Mouse (Mus musculus) midbrain, postnatal 0 days (tissue): ENCODE data around the gene Dock8. TPM values are rescaled to one million over a fixed set of nuclear protein-coding genes. Genes with fewer than 3 reads are reported as not detected.
A peak's percentile ranks its signal among the peaks of the same experiment; 100 is the strongest.

Experiments used
- ATAC-seq: fragments of 200-750 bp; cut with Nextera tagmentation; 2 replicates; pipeline ENCODE4 v1.8.0; 2017; ENCODE audit warnings: moderate number of reproducible peaks, mild to moderate bottlenecking, moderate TSS enrichment, moderate library complexity; ENCODE audit not compliant: low FRiP score
- DNase-seq: peaks from one replicate; pipeline ENCODE4 v3.0.0-alpha.2; 2015; ENCODE audit warnings: low spot score
- H3K27ac ChIP-seq: fragments of 300-500 bp; sonication (generic); 2 replicates; pipeline ENCODE4 v1.5.1; 2014; ENCODE audit warnings: low read depth, mild to moderate bottlenecking, low read length, mixed read lengths
- H3K27me3 ChIP-seq: fragments of 300-500 bp; sonication (generic); 2 replicates; pipeline ENCODE4 v1.6.1; 2014; ENCODE audit warnings: low read length, control low read depth, mixed read lengths; ENCODE audit not compliant: insufficient read depth
- H3K36me3 ChIP-seq: fragments of 300-500 bp; sonication (generic); 2 replicates; pipeline ENCODE4 v1.6.1; 2014; ENCODE audit warnings: low read length, control low read depth, mixed read lengths; ENCODE audit not compliant: insufficient read depth
- H3K4me1 ChIP-seq: fragments of 300-500 bp; sonication (generic); 2 replicates; pipeline ENCODE4 v1.6.1; 2014; ENCODE audit warnings: mild to moderate bottlenecking, control low read depth, antibody characterized with exemption, low read length, mixed read lengths; ENCODE audit not compliant: insufficient read depth
- H3K4me2 ChIP-seq: fragments of 300-500 bp; sonication (generic); 2 replicates; pipeline ENCODE4 v1.6.1; 2014; ENCODE audit warnings: low read depth, mild to moderate bottlenecking, low read length, mixed read lengths; ENCODE audit not compliant: poor library complexity, severe bottlenecking
- H3K4me3 ChIP-seq: fragments of 300-500 bp; sonication (generic); 2 replicates; pipeline ENCODE4 v1.5.1; 2014; ENCODE audit warnings: low read depth, mild to moderate bottlenecking, low read length, moderate library complexity
- H3K9ac ChIP-seq: fragments of 300-500 bp; sonication (generic); replicated peaks from 2 replicates; pipeline ENCODE4 v1.6.1; 2014; ENCODE audit warnings: mild to moderate bottlenecking, low read length, moderate library complexity, mixed read lengths; ENCODE audit not compliant: poor library complexity, severe bottlenecking
- H3K9me3 ChIP-seq: fragments of 300-500 bp; sonication (generic); 2 replicates; pipeline ENCODE4 v1.6.1; 2016; ENCODE audit warnings: low read length, control low read depth
- CTCF ChIP-seq: IDR thresholded peaks from 2 replicates; pipeline ENCODE4 v1.5.1; 2016; ENCODE audit warnings: antibody characterized with exemption, mild to moderate bottlenecking
- WGBS: fragments of 180-500 bp; shearing (Covaris S2); extraction: QIAGEN DNeasy Blood & Tissue Kit; methylation state at CpG from one replicate; pipeline ENCODE4 v1.1.7; 2014; 5-methylcytosine and 5-hydroxymethylcytosine counted together
- polyA plus RNA-seq: library from polyadenylated mRNA; unstranded; fragments of >200 nt; fragmentation: Nextera tagmentation; extraction: Ambion mirVana; gene quantifications from 2 replicates; pipeline ENCODE4 v1.2.1, GENCODE M21; 2015
- total RNA-seq: library from RNA; depleted of rRNA; stranded (reverse); fragments of >200 nt; gene quantifications from 2 replicates; pipeline ENCODE4 v1.2.3, GENCODE M21; 2014

Gene Dock8
- total and polyA plus RNA-seq, 2 experiments from 2014 or later, result 0.44 to 0.77 TPM

DNA sequence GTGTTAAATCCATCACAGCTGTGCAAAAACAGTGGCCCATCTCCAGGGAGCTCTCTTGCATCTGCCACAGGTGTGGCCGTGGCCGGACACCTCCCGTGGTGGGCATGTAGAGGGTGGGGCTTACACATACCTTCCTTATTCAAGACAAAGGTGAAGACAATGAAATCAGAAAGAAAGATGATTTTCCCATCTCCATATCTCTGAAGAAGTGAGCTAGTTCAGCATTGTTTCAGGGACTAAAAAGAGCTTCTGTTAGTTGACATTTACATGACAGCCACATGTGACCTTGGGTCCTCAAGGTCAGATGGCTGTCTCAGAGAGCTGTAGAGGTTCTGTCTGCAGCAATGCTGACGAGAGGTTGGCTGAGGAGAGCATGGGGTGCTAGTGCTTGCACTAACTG is 99.6 kb downstream of the Dock8 start:
- H3K9me3 ChIP-seq, result no peaks in the 10 kb centered on the region
- DNase-seq, result no peak
- 88% methylated on average over 4 of the region's 4 CpGs for WGBS

DNA sequence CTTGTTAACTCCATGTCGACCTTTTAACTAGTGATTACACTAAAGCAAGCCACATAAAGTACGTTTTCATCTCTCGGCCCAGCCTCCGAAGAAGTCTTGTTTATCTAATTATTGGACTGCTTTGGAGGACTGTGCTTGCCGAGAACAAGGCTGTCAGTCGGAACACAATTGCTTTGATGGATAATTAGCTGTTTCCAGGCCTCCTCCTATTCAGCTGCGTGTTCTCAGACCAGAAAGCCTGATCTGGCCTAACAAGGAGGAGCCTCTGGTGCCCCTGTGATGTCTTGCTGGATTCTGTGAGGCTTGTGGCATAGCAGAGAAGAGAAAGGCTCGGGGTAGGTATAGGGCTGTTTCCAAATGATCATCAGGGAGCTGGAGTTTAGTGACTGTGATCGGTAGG is 106.3 kb downstream of the Dock8 start:
- Histone ChIP-seq H3K36me3 (no peaks in the 10 kb centered on the region), H3K9ac (no peak overlapping the region), H3K4me3 (no peak overlapping the region), H3K4me1 (no peaks in the 10 kb centered on the region), H3K4me2 (no peak overlapping the region), H3K27me3 (no peaks in the 10 kb centered on the region), H3K27ac (no peak overlapping the region), H3K9me3 (no peaks in the 10 kb centered on the region)
- no peak for TF ChIP-seq CTCF
- DNase-seq, result no peak
- 64% methylated on average over 9 of the region's 9 CpGs for WGBS
- no peak for ATAC-seq

More for the DNA sequence above, 99.6 kb downstream of the Dock8 start:
- no peak for TF ChIP-seq CTCF
- no peak overlapping the region for H3K4me2 ChIP-seq
- H3K4me3 ChIP-seq, result no peak overlapping the region
- no peaks in the 10 kb centered on the region for H3K4me1 ChIP-seq
- H3K27ac ChIP-seq, result no peak overlapping the region
- ATAC-seq, result no peak
- no peaks in the 10 kb centered on the region for H3K27me3 ChIP-seq
- H3K36me3 ChIP-seq, result no peaks in the 10 kb centered on the region
- H3K9ac ChIP-seq, result no peak overlapping the region

DNA sequence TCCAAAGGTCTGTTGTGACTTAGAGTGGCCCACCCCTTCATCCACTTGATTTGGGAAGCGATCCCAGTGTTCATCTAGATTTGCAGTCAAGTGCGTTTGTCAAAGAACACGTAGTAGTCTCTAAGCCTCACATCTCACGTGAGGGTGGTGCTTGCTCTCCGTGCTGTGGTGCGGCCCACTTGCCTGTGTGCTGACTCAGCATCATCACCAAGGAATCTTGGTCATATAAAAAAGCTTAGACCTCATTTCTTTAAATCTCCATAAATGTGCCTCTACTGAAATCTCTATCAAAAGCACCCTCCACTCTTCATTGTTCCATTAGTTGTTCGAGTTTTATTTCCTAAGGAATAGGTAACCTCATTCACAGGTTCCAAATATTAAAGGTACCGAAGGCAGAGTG is 107.0 kb downstream of the Dock8 start:
- ATAC-seq (no peak), DNase-seq (no peak)
- Histone ChIP-seq H3K27ac (no peak overlapping the region), H3K4me3 (no peak overlapping the region), H3K36me3 (no peaks in the 10 kb centered on the region), H3K4me1 (no peaks in the 10 kb centered on the region), H3K27me3 (no peaks in the 10 kb centered on the region), H3K4me2 (no peak overlapping the region), H3K9ac (no peak overlapping the region), H3K9me3 (no peaks in the 10 kb centered on the region)
- WGBS, result 96% methylated on average over 8 of the region's 8 CpGs
- no peak for TF ChIP-seq CTCF

DNA sequence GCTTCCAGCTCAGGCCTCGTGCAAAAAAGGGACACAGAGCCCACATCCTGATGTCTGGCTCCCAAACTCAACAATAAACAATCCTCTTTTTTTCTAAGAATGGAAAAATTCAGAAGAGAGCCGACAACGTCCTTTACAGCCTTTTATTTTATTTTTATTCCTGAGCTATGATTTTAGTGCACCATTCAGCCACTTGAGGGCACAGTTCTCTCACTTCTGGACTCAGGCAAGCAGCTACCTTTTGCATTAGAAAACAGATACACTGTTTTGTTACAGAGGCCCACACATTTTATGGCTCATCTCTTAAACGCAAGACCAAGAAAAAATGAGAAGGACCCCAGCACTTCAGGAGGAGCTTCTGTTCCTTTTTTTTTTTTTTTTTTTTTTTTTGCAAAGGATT is 108.1 kb downstream of the Dock8 start:
- Histone ChIP-seq H3K27me3 (no peaks in the 10 kb centered on the region), H3K4me3 (no peak overlapping the region), H3K4me2 (no peak overlapping the region; the same call in 1 of the 2 replicates), H3K27ac (no peak overlapping the region), H3K4me1 (no peaks in the 10 kb centered on the region), H3K9me3 (no peaks in the 10 kb centered on the region), H3K9ac (no peak overlapping the region), H3K36me3 (no peaks in the 10 kb centered on the region)
- 31% methylated on average over 4 of the region's 4 CpGs for WGBS
- DNase-seq (peak; percentile 62), ATAC-seq (no peak)
- peak; percentile 84 for TF ChIP-seq CTCF

DNA sequence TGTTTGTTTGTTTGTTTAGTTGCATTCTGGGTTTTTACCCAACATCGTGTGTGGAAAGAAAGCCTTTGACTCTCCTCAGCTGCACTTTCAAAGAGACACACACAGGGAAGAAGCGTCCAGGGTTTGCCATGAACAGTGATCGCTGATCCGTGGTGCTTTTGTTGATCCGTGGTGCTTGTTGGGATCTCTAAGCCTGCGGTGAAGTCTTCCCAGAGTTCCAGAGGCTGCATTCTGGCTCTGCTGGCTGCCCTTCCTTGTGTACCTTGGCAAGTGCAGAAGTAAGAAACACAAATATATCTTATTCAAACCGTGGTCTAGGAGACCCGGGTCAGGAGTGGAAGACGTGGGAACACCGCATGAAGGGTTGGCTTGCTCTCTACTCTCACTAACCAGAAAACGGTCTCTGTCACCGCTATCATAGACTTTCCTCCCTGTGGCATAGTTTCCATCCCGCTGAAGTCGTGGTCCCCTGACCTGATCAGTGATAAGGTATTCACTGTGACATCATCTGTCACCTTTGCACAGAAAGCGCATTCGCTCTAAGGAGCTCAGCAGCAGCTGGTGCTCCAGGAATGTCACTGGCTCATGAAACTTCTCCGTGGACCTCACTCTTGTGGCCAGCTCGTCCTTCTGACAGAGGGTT is 112.4 kb downstream of the Dock8 start:
- Histone ChIP-seq H3K9me3 (no peaks in the 10 kb centered on the region), H3K9ac (no peak overlapping the region), H3K4me2 (no peak overlapping the region), H3K36me3 (no peaks in the 10 kb centered on the region), H3K4me1 (no peaks in the 10 kb centered on the region), H3K27me3 (no peaks in the 10 kb centered on the region), H3K27ac (no peak overlapping the region), H3K4me3 (no peak overlapping the region)
- DNase-seq, result no peak
- WGBS, result 56% methylated on average over 18 of the region's 18 CpGs
- no peak for TF ChIP-seq CTCF
- ATAC-seq, result no peak

DNA sequence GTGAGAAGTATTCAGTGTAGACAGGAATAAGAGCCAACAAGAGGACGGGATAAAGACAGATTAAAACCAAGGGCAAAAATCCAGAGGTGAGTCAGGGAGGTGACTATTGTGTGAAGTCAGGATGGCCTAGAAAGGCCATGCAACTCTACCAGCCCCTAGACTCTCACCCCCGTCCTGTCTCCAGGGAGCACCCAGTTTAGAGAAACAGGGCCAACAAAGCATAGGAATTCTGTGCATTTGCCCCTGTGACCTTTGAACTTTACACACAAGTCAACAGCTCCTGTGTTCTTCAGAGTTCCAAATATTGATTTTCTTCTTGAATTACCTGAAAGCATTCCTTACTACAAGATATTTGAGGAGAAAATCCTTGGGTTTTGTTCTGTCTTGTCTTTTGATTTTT is 117.6 kb downstream of the Dock8 start:
- H3K4me3 ChIP-seq, result no peak overlapping the region
- no peaks in the 10 kb centered on the region for H3K9me3 ChIP-seq
- no peak for ATAC-seq
- H3K4me1 ChIP-seq, result no peaks in the 10 kb centered on the region
- no peak overlapping the region for H3K4me2 ChIP-seq
- no peak for TF ChIP-seq CTCF
- H3K9ac ChIP-seq, result no peak overlapping the region
- no peak for DNase-seq
- no peaks in the 10 kb centered on the region for H3K27me3 ChIP-seq
- no peaks in the 10 kb centered on the region for H3K36me3 ChIP-seq
- WGBS, result 69% methylated on average over 2 of the region's 2 CpGs
- no peak overlapping the region for H3K27ac ChIP-seq
